Comparison of ENCODE assay signal across 22 mouse cellular contexts in the genomic region with DNA sequence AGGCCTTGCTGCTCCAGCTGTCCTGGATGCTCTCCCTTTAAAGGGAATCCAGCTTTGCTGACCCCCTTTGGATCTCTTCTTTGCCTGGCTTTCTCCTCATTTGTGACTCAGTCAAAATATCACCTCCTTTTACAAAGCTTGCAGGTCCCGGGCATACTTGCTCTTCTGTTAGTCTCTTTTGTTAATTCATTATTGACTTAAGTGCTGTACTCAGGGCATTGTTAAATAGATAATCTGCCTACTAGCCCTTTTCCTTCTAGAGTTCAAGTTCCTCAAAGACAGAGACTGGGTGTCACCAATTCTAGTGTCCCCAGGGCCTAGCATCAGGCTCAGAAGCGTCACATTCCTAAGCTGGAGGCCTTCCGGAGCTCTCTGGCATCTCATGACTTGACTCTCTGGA. TPM values are rescaled to one million over a fixed set of nuclear protein-coding genes. Genes with fewer than 3 reads are reported as not detected.
DNase-seq lines count a peak whose midpoint lies in the region; TF ChIP-seq lines count a peak whose summit lies in the region.
"Had no signal": no experiment of that assay in that cellular context is flagged by ENCODE, and none has a peak within 500 bp of the region (broad histone marks: within the 10 kb centered on the region; RNA-seq: fewer than 3 reads in every experiment).

No protein-coding gene starts in this region.

- no peak for TF ChIP-seq CTCF in gastrocnemius, adult 2 months (IDR thresholded peaks at IDR 0.05)
- TF ChIP-seq CTCF in kidney, adult 2 months (conservative IDR thresholded peaks at IDR 0.05; ENCODE audit: insufficient read depth, insufficient read length, low read depth, low read length): no peak
- no peak for TF ChIP-seq CTCF in E14TG2a.4 (conservative IDR thresholded peaks at IDR 0.05; ENCODE audit: low read length)

- DNase-seq in gastrocnemius, adult 2 months: no peak
- no peak for DNase-seq in gastrocnemius, postnatal 10 days
- DNase-seq in kidney, adult 2 months: no peak
- DNase-seq in kidney, adult 11 months: no peak
- DNase-seq in ZHBTc4 (ENCODE audit: low read depth, low spot score): peak; percentile 93
- DNase-seq in thymus, postnatal 4 days: no peak
- no peak for DNase-seq in spleen, postnatal 36 days (ENCODE audit: low spot score in 2 of 2)
- DNase-seq: adrenal gland, postnatal 14 days; cerebellum, adult 8-10 months; cerebellum, postnatal 36 days; embryo, embryonic 11 days; gastrocnemius, postnatal 14 days; heart, postnatal 10 days; kidney, adult 18-20 months; kidney, postnatal 10 days; right cerebral cortex, adult 18-20 months; thymus, postnatal 14 days had no signal

- TF ChIP-seq POLR2A in kidney, adult 2 months (IDR thresholded peaks at IDR 0.05; ENCODE audit: low read depth, low read length): no peak

- H3K9me3 ChIP-seq in E14TG2a.4 (ENCODE audit: low read length): no peaks in the 10 kb centered on the region
- H3K9me3 ChIP-seq: embryonic facial prominence, embryonic 15.5 days had no signal

- H3K27me3 ChIP-seq in kidney, adult 2 months (replicated peaks; ENCODE audit: control insufficient read depth, insufficient read depth, low read length): no peaks in the 10 kb centered on the region
- peaks cover 4% of the 10 kb centered on the region; the same call in 1 of the 2 replicates for H3K27me3 ChIP-seq in E14TG2a.4 (ENCODE audit: insufficient read depth, low read length)
- H3K27me3 ChIP-seq: embryonic facial prominence, embryonic 15.5 days had no signal

- H3K4me1 ChIP-seq in kidney, adult 2 months (ENCODE audit: control insufficient read depth, insufficient read depth, low read length): peaks cover 55% of the 10 kb centered on the region
- H3K4me1 ChIP-seq in E14TG2a.4 (replicated peaks; ENCODE audit: low read depth, low read length): peaks cover 77% of the 10 kb centered on the region

- intact Hi-C loops in gastrocnemius, adult 2 months (cut with DNase I): no loop called here

- H3K27ac ChIP-seq in gastrocnemius, adult 2 months: peak overlapping the region; percentile 80
- peak overlapping the region; percentile 0; the same call in 1 of the 2 replicates for H3K27ac ChIP-seq in kidney, adult 2 months (ENCODE audit: insufficient read depth, low read depth, low read length)
- H3K27ac ChIP-seq: embryonic facial prominence, embryonic 15.5 days; hindbrain, postnatal 0 days; liver, embryonic 14.5 days; macrophage had no signal

- no peaks in the 10 kb centered on the region for H3K36me3 ChIP-seq in kidney, adult 2 months (ENCODE audit: control insufficient read depth, insufficient read depth, low read length)
- peaks cover 3% of the 10 kb centered on the region; the same call in 1 of the 2 replicates for H3K36me3 ChIP-seq in E14TG2a.4 (ENCODE audit: insufficient read depth, low read length)
- H3K36me3 ChIP-seq: embryonic facial prominence, embryonic 15.5 days had no signal

- H3K4me3 ChIP-seq in gastrocnemius, adult 2 months: no peak overlapping the region
- no peak overlapping the region for H3K4me3 ChIP-seq in kidney, adult 2 months (ENCODE audit: insufficient read depth, low read depth, low read length)
- 0 out of 2 replicates have a peak overlapping the region, but pooled peaks have one; percentile 20 for H3K4me3 ChIP-seq in E14TG2a.4 (replicated peaks; ENCODE audit: low read length)
- H3K4me3 ChIP-seq: embryonic facial prominence, embryonic 15.5 days had no signal

- WGBS in kidney, adult 2 months: 64% methylated on average over 3 of the region's 3 CpGs

RNA-seq across cellular contexts. Expression of a gene that starts 18.5 kb away (rescaled TPM):
- total RNA-seq in gastrocnemius, adult 2 months (2021): 1 to 10 TPM; 5.3 to 6.1 TPM
- total RNA-seq in gastrocnemius, postnatal 10 days (2021): 10 to 100 TPM; 13.6 to 18.5 TPM
- polyA plus RNA-seq in kidney, adult 2 months (2012; rRNA removed): 57.9 and 67.6 TPM in 2 replicates
